Mouse (Mus musculus): ENCODE results near the gene Zmat3. TPM values are rescaled to one million over a fixed set of nuclear protein-coding genes. Genes with fewer than 3 reads are reported as not detected.
A peak's percentile ranks its signal among the peaks of the same experiment; 100 is the strongest.

The Zmat3 gene
- polyA plus RNA-seq, 1 experiment = 9.0 TPM

GRCm38 (mm10) chr3:32397461-32398174 lies 31.8 kb upstream of the Zmat3 start, which contains the start of gene Pik3ca:
TSS of gene Pik3ca (plus strand) at chr3:32397671.
- H3K27ac ChIP-seq (ENCODE audit: control insufficient read depth, insufficient read depth, low read length) = peak within 1 kb of the TSS; percentile 81
- peak; percentile 54 for DNase-seq
- H3K36me3 ChIP-seq (ENCODE audit: control insufficient read depth, insufficient read depth, low read length) = no peaks in the 10 kb centered on the region
- 1% methylated on average over 64 of the region's 65 CpGs for WGBS
- TF ChIP-seq POLR2A (IDR thresholded peaks at IDR 0.05; ENCODE audit: control insufficient read depth, extremely low read depth, insufficient read depth, low read length, poor library complexity) = no peak
- TF ChIP-seq CTCF (IDR thresholded peaks at IDR 0.05; ENCODE audit: borderline replicate concordance, control insufficient read depth, extremely low read depth, insufficient read depth, low read length, poor library complexity) = 0 out of 2 replicates have a peak, but pooled peaks have one; percentile 54
- H3K4me3 ChIP-seq (ENCODE audit: control insufficient read depth, insufficient read depth, low read length) = peak within 1 kb of the TSS; percentile 76
- peaks cover 12% of the 10 kb centered on the region for H3K4me1 ChIP-seq (replicated peaks; ENCODE audit: control insufficient read depth, insufficient read depth, low read length)
- no peaks in the 10 kb centered on the region for H3K27me3 ChIP-seq (ENCODE audit: control insufficient read depth, insufficient read depth, low read length)

- no peaks in the 10 kb centered on the region for H3K36me3 ChIP-seq (ENCODE audit: control insufficient read depth, insufficient read depth, low read length)
- TF ChIP-seq POLR2A (IDR thresholded peaks at IDR 0.05; ENCODE audit: control insufficient read depth, extremely low read depth, insufficient read depth, low read length, poor library complexity) (peak; percentile 95), CTCF (IDR thresholded peaks at IDR 0.05; ENCODE audit: borderline replicate concordance, control insufficient read depth, extremely low read depth, insufficient read depth, low read length, poor library complexity) (0 out of 2 replicates have a peak, but pooled peaks have one; percentile 41)
- H3K4me3 ChIP-seq (ENCODE audit: control insufficient read depth, insufficient read depth, low read length) = peak overlapping the region; percentile 67
- H3K4me1 ChIP-seq (replicated peaks; ENCODE audit: control insufficient read depth, insufficient read depth, low read length) = peaks cover 12% of the 10 kb centered on the region
- DNase-seq = peak; percentile 96
- peak overlapping the region; percentile 81 for H3K27ac ChIP-seq (ENCODE audit: control insufficient read depth, insufficient read depth, low read length)
- 8% methylated on average over 68 of the region's 77 CpGs for WGBS
- H3K27me3 ChIP-seq (ENCODE audit: control insufficient read depth, insufficient read depth, low read length) = no peaks in the 10 kb centered on the region
Observed at GRCm38 (mm10) chr3:32396794-32397460, 31.1 kb upstream of the Zmat3 start.

DNA sequence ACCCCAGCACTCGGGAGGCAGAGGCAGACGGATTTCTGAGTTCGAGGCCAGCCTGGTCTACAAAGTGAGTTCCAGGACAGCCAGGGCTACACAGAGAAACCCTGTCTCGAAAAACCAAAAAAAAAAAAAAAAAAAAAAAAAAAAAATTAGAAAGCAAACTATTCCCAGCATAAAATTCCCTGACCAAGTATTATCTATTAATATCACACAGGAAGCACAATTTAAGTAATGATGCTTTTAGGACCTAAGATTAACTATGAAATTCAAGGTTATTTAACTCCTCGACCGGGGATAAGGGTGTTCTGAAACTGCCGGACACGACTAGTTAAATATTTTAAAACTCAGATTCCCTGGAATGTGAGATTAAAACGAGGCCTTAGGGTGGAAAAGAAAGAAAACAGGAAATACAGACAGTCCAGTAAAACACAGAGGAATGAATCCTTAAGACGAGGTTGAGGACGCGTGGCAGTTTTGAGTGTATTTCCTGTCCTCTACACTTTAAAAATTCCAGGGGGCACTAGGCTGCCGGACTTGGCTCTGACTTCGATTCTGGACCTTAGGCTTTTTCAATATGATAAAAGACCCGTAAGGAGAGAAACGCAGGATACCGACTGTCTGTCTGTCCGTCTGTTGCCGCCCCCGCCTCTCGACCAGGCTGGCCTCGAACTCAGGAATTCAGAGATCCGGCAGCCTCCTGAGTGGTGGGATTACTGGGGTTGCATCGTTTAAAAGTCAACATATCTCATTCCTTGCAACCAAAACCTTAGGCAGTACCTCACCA lies 30.1 kb upstream of the Zmat3 start:
- WGBS = 21% methylated on average over 24 of the region's 24 CpGs
- Histone ChIP-seq H3K27me3 (ENCODE audit: control insufficient read depth, insufficient read depth, low read length) (no peaks in the 10 kb centered on the region), H3K4me1 (replicated peaks; ENCODE audit: control insufficient read depth, insufficient read depth, low read length) (peaks cover 12% of the 10 kb centered on the region), H3K36me3 (ENCODE audit: control insufficient read depth, insufficient read depth, low read length) (no peaks in the 10 kb centered on the region), H3K4me3 (ENCODE audit: control insufficient read depth, insufficient read depth, low read length) (peak overlapping the region; percentile 33; the same call in 1 of the 2 replicates), H3K27ac (ENCODE audit: control insufficient read depth, insufficient read depth, low read length) (peak overlapping the region; percentile 81)
- TF ChIP-seq POLR2A (IDR thresholded peaks at IDR 0.05; ENCODE audit: control insufficient read depth, extremely low read depth, insufficient read depth, low read length, poor library complexity) = no peak
- TF ChIP-seq CTCF (IDR thresholded peaks at IDR 0.05; ENCODE audit: borderline replicate concordance, control insufficient read depth, extremely low read depth, insufficient read depth, low read length, poor library complexity) = no peak
- peak; percentile 49 for DNase-seq

GRCm38 (mm10) chr3:32393986-32394385 lies 28.2 kb upstream of the Zmat3 start:
- peaks cover 5% of the 10 kb centered on the region for H3K4me1 ChIP-seq (replicated peaks; ENCODE audit: control insufficient read depth, insufficient read depth, low read length)
- H3K36me3 ChIP-seq (ENCODE audit: control insufficient read depth, insufficient read depth, low read length) = no peaks in the 10 kb centered on the region
- H3K27ac ChIP-seq (ENCODE audit: control insufficient read depth, insufficient read depth, low read length) = no peak overlapping the region
- WGBS = 96% methylated on average over 8 of the region's 8 CpGs
- H3K4me3 ChIP-seq (ENCODE audit: control insufficient read depth, insufficient read depth, low read length) = no peak overlapping the region
- DNase-seq = no peak
- TF ChIP-seq CTCF (IDR thresholded peaks at IDR 0.05; ENCODE audit: borderline replicate concordance, control insufficient read depth, extremely low read depth, insufficient read depth, low read length, poor library complexity) = no peak
- no peak for TF ChIP-seq POLR2A (IDR thresholded peaks at IDR 0.05; ENCODE audit: control insufficient read depth, extremely low read depth, insufficient read depth, low read length, poor library complexity)
- no peaks in the 10 kb centered on the region for H3K27me3 ChIP-seq (ENCODE audit: control insufficient read depth, insufficient read depth, low read length)

DNA sequence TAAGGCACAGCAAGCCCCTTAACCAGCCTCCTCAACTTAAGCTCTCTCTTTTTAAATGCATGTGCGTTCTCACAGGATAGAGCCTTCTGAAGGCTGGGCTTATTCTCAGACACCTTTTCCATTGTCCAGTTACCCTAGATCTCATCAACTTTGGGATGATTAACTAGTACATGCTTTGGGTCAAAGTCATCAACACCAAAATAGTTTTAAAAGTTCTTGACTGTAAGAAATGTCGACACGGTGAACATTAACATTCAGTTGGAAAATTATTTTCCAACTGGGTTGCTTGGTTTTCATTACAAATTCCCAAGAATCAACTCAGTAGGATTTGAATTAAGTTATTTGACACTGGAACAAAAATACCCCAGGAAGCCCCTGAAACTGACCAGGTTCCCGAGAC lies 27.0 kb upstream of the Zmat3 start:
- TF ChIP-seq CTCF (IDR thresholded peaks at IDR 0.05; ENCODE audit: borderline replicate concordance, control insufficient read depth, extremely low read depth, insufficient read depth, low read length, poor library complexity) = no peak
- TF ChIP-seq POLR2A (IDR thresholded peaks at IDR 0.05; ENCODE audit: control insufficient read depth, extremely low read depth, insufficient read depth, low read length, poor library complexity) = no peak
- Histone ChIP-seq H3K27me3 (ENCODE audit: control insufficient read depth, insufficient read depth, low read length) (no peaks in the 10 kb centered on the region), H3K4me1 (replicated peaks; ENCODE audit: control insufficient read depth, insufficient read depth, low read length) (peaks cover 3% of the 10 kb centered on the region; the same call in 1 of the 2 replicates), H3K36me3 (ENCODE audit: control insufficient read depth, insufficient read depth, low read length) (no peaks in the 10 kb centered on the region), H3K27ac (ENCODE audit: control insufficient read depth, insufficient read depth, low read length) (no peak overlapping the region), H3K4me3 (ENCODE audit: control insufficient read depth, insufficient read depth, low read length) (no peak overlapping the region)
- WGBS = 95% methylated on average over 4 of the region's 4 CpGs
- no peak for DNase-seq

GRCm38 (mm10) chr3:32381556-32381955 lies 15.7 kb upstream of the Zmat3 start:
- no peaks in the 10 kb centered on the region for H3K27me3 ChIP-seq (ENCODE audit: control insufficient read depth, insufficient read depth, low read length)
- no peak for TF ChIP-seq CTCF (IDR thresholded peaks at IDR 0.05; ENCODE audit: borderline replicate concordance, control insufficient read depth, extremely low read depth, insufficient read depth, low read length, poor library complexity)
- TF ChIP-seq POLR2A (IDR thresholded peaks at IDR 0.05; ENCODE audit: control insufficient read depth, extremely low read depth, insufficient read depth, low read length, poor library complexity) = no peak
- no peak overlapping the region for H3K27ac ChIP-seq (ENCODE audit: control insufficient read depth, insufficient read depth, low read length)
- H3K36me3 ChIP-seq (ENCODE audit: control insufficient read depth, insufficient read depth, low read length) = no peaks in the 10 kb centered on the region
- no peak overlapping the region for H3K4me3 ChIP-seq (ENCODE audit: control insufficient read depth, insufficient read depth, low read length)
- no peak for DNase-seq
- WGBS = 90% methylated on average over 3 of the region's 3 CpGs
- H3K4me1 ChIP-seq (replicated peaks; ENCODE audit: control insufficient read depth, insufficient read depth, low read length) = no peaks in the 10 kb centered on the region

Data from thymus, adult 2 months (tissue).